Mouse (Mus musculus): ENCODE data around the gene Hoxd13. TPM values are rescaled to one million over a fixed set of nuclear protein-coding genes. Genes with fewer than 3 reads are reported as not detected.

Hoxd13 gene
- polyA plus RNA-seq, 2 experiments, result 54.6 to 109 TPM

DNA sequence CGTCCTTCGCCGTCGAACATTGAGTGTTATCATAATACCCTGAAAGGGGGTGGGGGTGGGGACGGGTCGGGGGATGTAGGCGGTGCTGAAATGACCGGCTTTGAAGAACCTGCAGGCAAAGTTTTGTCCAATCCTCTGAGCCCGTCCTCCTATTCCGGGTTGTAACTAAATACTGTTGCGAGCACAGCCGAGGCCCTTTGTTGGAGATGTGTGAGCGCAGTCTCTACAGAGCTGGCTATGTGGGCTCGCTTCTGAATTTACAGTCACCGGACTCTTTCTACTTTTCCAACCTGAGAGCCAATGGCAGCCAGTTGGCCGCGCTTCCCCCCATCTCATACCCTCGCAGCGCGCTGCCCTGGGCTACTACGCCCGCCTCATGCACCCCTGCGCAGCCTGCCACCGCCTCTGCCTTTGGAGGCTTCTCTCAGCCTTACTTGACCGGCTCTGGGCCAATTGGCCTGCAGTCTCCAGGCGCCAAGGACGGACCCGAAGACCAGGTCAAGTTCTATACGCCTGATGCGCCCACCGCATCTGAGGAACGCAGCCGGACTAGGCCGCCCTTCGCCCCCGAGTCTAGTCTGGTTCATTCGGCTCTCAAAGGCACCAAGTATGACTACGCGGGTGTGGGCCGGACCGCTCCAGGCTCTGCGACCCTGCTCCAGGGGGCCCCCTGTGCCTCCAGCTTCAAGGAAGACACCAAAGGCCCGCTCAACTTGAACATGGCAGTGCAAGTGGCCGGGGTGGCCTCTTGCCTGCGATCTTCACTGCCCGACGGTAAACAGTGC is 7.0 kb downstream of the Hoxd13 start, which contains the start of gene Hoxd12:
Hoxd12 (plus strand) TSS at position 133 of the 785 bp plus-strand sequence.
- peak; percentile 70 for ATAC-seq (ENCODE audit: low FRiP score, low read depth)
- peak; percentile 74 for DNase-seq (ENCODE audit: low spot score)
- peak within 1 kb of the TSS; percentile 97 for H3K27ac ChIP-seq (replicated peaks; ENCODE audit: low read depth, low read length)
- 5% methylated on average over 47 of the region's 47 CpGs for WGBS
- no peaks in the 10 kb centered on the region for H3K9me3 ChIP-seq (ENCODE audit: control insufficient read depth, low read length)
- peak within 1 kb of the TSS; percentile 99 for H3K9ac ChIP-seq (ENCODE audit: low read depth, low read length, severe bottlenecking)
- peaks cover 29% of the 10 kb centered on the region; the same call in 1 of the 2 replicates for H3K27me3 ChIP-seq (ENCODE audit: control insufficient read depth, insufficient read depth, low read length)
- peak within 1 kb of the TSS; percentile 74 for H3K4me3 ChIP-seq (replicated peaks; ENCODE audit: low read length)
- TF ChIP-seq POLR2A (IDR thresholded peaks at IDR 0.05; ENCODE audit: borderline replicate concordance, extremely low read depth, insufficient read depth, insufficient read length), result peak; percentile 76; the same call in 1 of the 2 replicates
- peaks cover 17% of the 10 kb centered on the region for H3K4me1 ChIP-seq (ENCODE audit: control insufficient read depth, insufficient read depth, low read length)
- H3K36me3 ChIP-seq (ENCODE audit: control insufficient read depth, insufficient read depth, low read length), result peaks cover 6% of the 10 kb centered on the region; the same call in 1 of the 2 replicates
- H3K4me2 ChIP-seq (replicated peaks; ENCODE audit: low read depth, low read length, severe bottlenecking), result peak within 1 kb of the TSS; percentile 96

DNA sequence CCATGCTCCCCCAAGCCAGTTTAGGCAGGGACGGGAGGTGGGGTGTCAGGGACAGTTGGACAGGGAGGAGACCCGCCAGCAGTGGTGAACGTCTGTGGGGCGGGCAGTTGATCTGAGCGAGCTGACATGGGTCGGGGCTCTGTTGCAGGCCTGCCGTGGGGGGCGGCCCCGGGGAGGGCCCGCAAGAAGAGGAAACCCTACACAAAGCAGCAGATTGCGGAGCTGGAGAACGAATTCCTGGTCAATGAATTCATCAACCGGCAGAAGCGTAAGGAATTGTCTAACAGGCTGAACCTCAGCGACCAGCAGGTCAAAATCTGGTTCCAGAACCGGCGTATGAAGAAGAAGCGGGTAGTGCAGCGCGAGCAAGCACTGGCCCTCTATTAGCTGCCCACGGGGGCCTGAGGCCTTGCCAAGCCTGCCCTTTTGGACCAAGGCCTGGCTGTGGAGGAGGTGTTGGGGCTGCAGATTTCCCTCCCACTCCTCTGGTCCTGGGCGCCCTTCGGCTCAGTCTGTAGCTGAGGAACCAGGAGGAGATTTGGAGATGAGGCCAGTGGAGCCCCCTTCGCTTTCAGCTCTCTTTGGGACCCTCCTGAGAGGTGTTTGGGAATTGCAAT is 7.7 kb downstream of the Hoxd13 start:
- Histone ChIP-seq H3K27ac (replicated peaks; ENCODE audit: low read depth, low read length) (peak overlapping the region; percentile 97), H3K27me3 (ENCODE audit: control insufficient read depth, insufficient read depth, low read length) (peaks cover 30% of the 10 kb centered on the region; the same call in 1 of the 2 replicates), H3K4me1 (ENCODE audit: control insufficient read depth, insufficient read depth, low read length) (peaks cover 17% of the 10 kb centered on the region), H3K9me3 (ENCODE audit: control insufficient read depth, low read length) (no peaks in the 10 kb centered on the region), H3K4me2 (replicated peaks; ENCODE audit: low read depth, low read length, severe bottlenecking) (peak overlapping the region; percentile 96), H3K4me3 (replicated peaks; ENCODE audit: low read length) (peak overlapping the region; percentile 74), H3K36me3 (ENCODE audit: control insufficient read depth, insufficient read depth, low read length) (peaks cover 2% of the 10 kb centered on the region; the same call in 1 of the 2 replicates), H3K9ac (ENCODE audit: low read depth, low read length, severe bottlenecking) (peak overlapping the region; percentile 99)
- DNase-seq (ENCODE audit: low spot score) (no peak), ATAC-seq (ENCODE audit: low FRiP score, low read depth) (no peak)
- 0 out of 2 replicates have a peak, but pooled peaks have one; percentile 30 for TF ChIP-seq POLR2A (IDR thresholded peaks at IDR 0.05; ENCODE audit: borderline replicate concordance, extremely low read depth, insufficient read depth, insufficient read length)
- WGBS, result 11% methylated on average over 17 of the region's 24 CpGs

DNA sequence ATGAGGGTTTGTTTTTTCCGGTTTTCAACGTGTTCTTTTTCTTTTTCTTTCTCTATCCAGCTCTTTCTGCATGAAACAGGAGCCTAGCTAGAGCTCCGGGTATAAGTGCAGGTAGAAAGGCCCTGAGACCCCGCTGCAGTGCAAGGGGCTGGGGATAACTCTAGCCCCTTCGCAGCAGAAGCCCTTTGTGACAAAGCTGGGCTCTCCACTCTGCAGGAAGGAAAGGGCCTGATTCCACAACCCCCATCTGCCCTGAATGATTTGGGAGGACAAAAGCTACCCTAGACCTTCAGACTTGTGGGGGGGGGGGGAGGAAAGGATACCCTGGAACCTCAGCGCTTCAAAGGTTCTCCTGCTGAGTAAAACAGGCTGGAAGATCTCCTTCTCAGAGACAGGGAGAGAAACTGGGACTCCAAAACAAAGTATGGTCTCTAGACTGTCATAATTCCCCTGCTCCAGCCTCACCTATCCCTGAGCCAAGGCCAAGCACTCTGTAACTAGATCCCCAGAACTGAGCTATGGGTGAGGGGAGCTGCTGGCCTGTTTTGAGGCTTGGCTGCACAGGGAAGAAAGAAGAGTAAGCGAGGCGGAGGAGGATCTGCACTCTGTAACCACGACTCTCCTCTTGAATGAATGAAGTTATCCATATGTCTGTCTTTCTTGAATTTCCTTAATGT is 8.4 kb downstream of the Hoxd13 start:
- H3K9ac ChIP-seq (ENCODE audit: low read depth, low read length, severe bottlenecking), result peak overlapping the region; percentile 99
- peak overlapping the region; percentile 96 for H3K4me2 ChIP-seq (replicated peaks; ENCODE audit: low read depth, low read length, severe bottlenecking)
- 16% methylated on average over 9 of the region's 9 CpGs for WGBS
- H3K27ac ChIP-seq (replicated peaks; ENCODE audit: low read depth, low read length), result peak overlapping the region; percentile 97
- DNase-seq (ENCODE audit: low spot score), result no peak
- ATAC-seq (ENCODE audit: low FRiP score, low read depth), result no peak
- no peaks in the 10 kb centered on the region for H3K36me3 ChIP-seq (ENCODE audit: control insufficient read depth, insufficient read depth, low read length)
- peaks cover 17% of the 10 kb centered on the region for H3K4me1 ChIP-seq (ENCODE audit: control insufficient read depth, insufficient read depth, low read length)
- no peak for TF ChIP-seq POLR2A (IDR thresholded peaks at IDR 0.05; ENCODE audit: borderline replicate concordance, extremely low read depth, insufficient read depth, insufficient read length)
- peak overlapping the region; percentile 74 for H3K4me3 ChIP-seq (replicated peaks; ENCODE audit: low read length)
- H3K27me3 ChIP-seq (ENCODE audit: control insufficient read depth, insufficient read depth, low read length), result peaks cover 30% of the 10 kb centered on the region; the same call in 1 of the 2 replicates
- H3K9me3 ChIP-seq (ENCODE audit: control insufficient read depth, low read length), result no peaks in the 10 kb centered on the region

DNA sequence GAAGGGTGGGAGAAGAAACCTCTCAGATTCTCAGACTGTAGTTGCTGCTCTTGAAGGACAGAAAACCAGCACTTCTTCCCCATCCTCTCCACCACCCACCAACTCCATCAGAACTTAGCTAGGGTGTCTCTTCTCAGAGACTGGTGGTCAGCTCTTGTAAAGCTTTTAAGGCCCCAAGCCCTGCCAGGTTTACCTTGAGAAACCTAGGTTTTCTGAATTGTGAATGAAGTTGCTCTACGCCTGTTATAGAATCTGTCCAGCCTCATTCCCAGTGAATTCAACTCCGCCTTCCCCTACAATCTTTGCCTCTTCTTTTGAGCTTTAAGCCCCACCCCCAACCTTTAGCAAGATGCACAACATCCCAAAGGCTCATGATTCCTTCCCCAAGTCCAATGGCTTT is 9.0 kb downstream of the Hoxd13 start:
- H3K27ac ChIP-seq (replicated peaks; ENCODE audit: low read depth, low read length), result peak overlapping the region; percentile 97
- TF ChIP-seq POLR2A (IDR thresholded peaks at IDR 0.05; ENCODE audit: borderline replicate concordance, extremely low read depth, insufficient read depth, insufficient read length), result no peak
- H3K27me3 ChIP-seq (ENCODE audit: control insufficient read depth, insufficient read depth, low read length), result peaks cover 35% of the 10 kb centered on the region; the same call in 1 of the 2 replicates
- H3K4me3 ChIP-seq (replicated peaks; ENCODE audit: low read length), result peak overlapping the region; percentile 74
- ATAC-seq (ENCODE audit: low FRiP score, low read depth) (no peak), DNase-seq (ENCODE audit: low spot score) (no peak)
- 24% methylated on average over 2 of the region's 2 CpGs for WGBS
- peak overlapping the region; percentile 99 for H3K9ac ChIP-seq (ENCODE audit: low read depth, low read length, severe bottlenecking)
- H3K4me1 ChIP-seq (ENCODE audit: control insufficient read depth, insufficient read depth, low read length), result peaks cover 17% of the 10 kb centered on the region
- H3K9me3 ChIP-seq (ENCODE audit: control insufficient read depth, low read length), result no peaks in the 10 kb centered on the region
- H3K4me2 ChIP-seq (replicated peaks; ENCODE audit: low read depth, low read length, severe bottlenecking), result peak overlapping the region; percentile 96
- H3K36me3 ChIP-seq (ENCODE audit: control insufficient read depth, insufficient read depth, low read length), result no peaks in the 10 kb centered on the region
